Mouse (Mus musculus) G1E (cell line): ENCODE results near the gene Cdk4. TPM values are rescaled to one million over a fixed set of nuclear protein-coding genes. Genes with fewer than 3 reads are reported as not detected.

Source experiments
- ATAC-seq: 2 replicates; pipeline ENCODE4 v1.8.0; 2016; ENCODE audit warnings: mild to moderate bottlenecking; ENCODE audit not compliant: insufficient number of reproducible peaks, poor library complexity, low FRiP score, severe bottlenecking; ENCODE audit errors: extremely low read depth
- DNase-seq: peaks from one replicate; pipeline ENCODE4 v3.0.0; 2012; ENCODE audit warnings: low spot score
- H3K27me3 ChIP-seq: 2 replicates; pipeline ENCODE4 v1.6.1; 2012; ENCODE audit warnings: mild to moderate bottlenecking, low read length, inconsistent platforms; ENCODE audit not compliant: insufficient read depth
- H3K36me3 ChIP-seq: replicated peaks from 2 replicates; pipeline ENCODE3; 2012; ENCODE audit warnings: mild to moderate bottlenecking, inconsistent platforms
- H3K4me1 ChIP-seq: 2 replicates; pipeline ENCODE4 v1.6.1; 2012; ENCODE audit warnings: low read depth, low read length, inconsistent platforms, mixed read lengths; ENCODE audit not compliant: insufficient read depth
- H3K4me3 ChIP-seq: 2 replicates; pipeline ENCODE4 v1.5.1; 2012; ENCODE audit warnings: low read depth, mild to moderate bottlenecking, inconsistent platforms, low read length, moderate library complexity, mixed read lengths
- H3K9me3 ChIP-seq: replicated peaks from 2 replicates; pipeline ENCODE4 v1.6.1; 2012; ENCODE audit warnings: inconsistent platforms
- CTCF ChIP-seq: IDR thresholded peaks from 2 replicates; pipeline ENCODE4 v1.5.1; 2012; ENCODE audit warnings: low read depth, low read length, inconsistent platforms, mixed read lengths
- GATA1 ChIP-seq: IDR thresholded peaks from 2 replicates; pipeline ENCODE4 v1.6.1; 2012; ENCODE audit warnings: borderline replicate concordance, low read length, inconsistent platforms, mixed read lengths
- GATA2 ChIP-seq: IDR thresholded peaks from 2 replicates; pipeline ENCODE4 v1.6.1; 2012; ENCODE audit warnings: low read depth, low read length, inconsistent platforms, borderline replicate concordance
- POLR2AphosphoS5 ChIP-seq: IDR thresholded peaks from 2 replicates; pipeline ENCODE4 v1.6.1; 2012; ENCODE audit warnings: low read depth, low read length, inconsistent platforms; ENCODE audit not compliant: insufficient replicate concordance
- TAL1 ChIP-seq: conservative IDR thresholded peaks from 2 replicates; pipeline ENCODE4 v1.6.1; 2012; ENCODE audit warnings: low read depth, low read length, inconsistent platforms, mixed read lengths
- polyA plus RNA-seq: library from polyadenylated mRNA; stranded (reverse); fragments of >175 nt; gene quantifications from 2 replicates; pipeline ENCODE4 v1.2.3, GENCODE M21; 2012
- total RNA-seq, 2 experiments: library from RNA; stranded (forward) in 1 of 2; stranded (reverse) in 1 of 2; fragments of 200-1000 nt in 1 of 2; fragments of >200 nt in 1 of 2; fragmentation: Nextera tagmentation in 1 of 2; gene quantifications; 2 replicates each; pipeline ENCODE4 v1.2.3; 2014 to 2017

Gene Cdk4
- total and polyA plus RNA-seq, 3 experiments, result 532 to 1,826 (median 648) TPM

GRCm38 (mm10) chr10:127115068-127115467 lies 51.7 kb downstream of the Cdk4 start:
- Histone ChIP-seq H3K4me3 (no peak overlapping the region), H3K4me1 (peaks cover 33% of the 10 kb centered on the region), H3K27me3 (no peaks in the 10 kb centered on the region), H3K9me3 (no peaks in the 10 kb centered on the region), H3K36me3 (peaks cover 92% of the 10 kb centered on the region)
- no peak for DNase-seq
- TF ChIP-seq TAL1 (no peak), CTCF (no peak), GATA2 (no peak), POLR2AphosphoS5 (no peak), GATA1 (no peak)
- ATAC-seq, result no peak

Other genes starting within 250 kb of the Cdk4 start
- 6.8 and 13.4 TPM in 2 replicates for gene Atp23, start 162.2 kb upstream of the Cdk4 start, total RNA-seq (2014; fragmentation: Nextera tagmentation)
- 15.1 and 19.7 TPM in 2 replicates for gene Atp23, start 162.2 kb upstream of the Cdk4 start, total RNA-seq (2017)
- 9.9 and 15.3 TPM in 2 replicates for gene Atp23, start 162.2 kb upstream of the Cdk4 start, polyA plus RNA-seq
- 67.2 and 81.4 TPM in 2 replicates for gene Ctdsp2, start 84.8 kb upstream of the Cdk4 start, total RNA-seq (2014; fragmentation: Nextera tagmentation)
- 28.1 and 30.2 TPM in 2 replicates for gene Ctdsp2, start 84.8 kb upstream of the Cdk4 start, total RNA-seq (2017)
- gene Ctdsp2, start 84.8 kb upstream of the Cdk4 start, polyA plus RNA-seq, result 143 and 162 TPM in 2 replicates
- gene Avil, start 62.8 kb upstream of the Cdk4 start, total RNA-seq (2014; fragmentation: Nextera tagmentation), result not detected in 2 replicates
- 0.05 TPM in 1 of 2 replicates, not detected in the other for gene Avil, start 62.8 kb upstream of the Cdk4 start, total RNA-seq (2017)
- gene Avil, start 62.8 kb upstream of the Cdk4 start, polyA plus RNA-seq, result 0.02 TPM in 1 of 2 replicates, not detected in the other
- gene Tsfm, start 32.7 kb upstream of the Cdk4 start, total RNA-seq (2014; fragmentation: Nextera tagmentation), result 44.5 and 59.6 TPM in 2 replicates
- 53.2 and 54.5 TPM in 2 replicates for gene Tsfm, start 32.7 kb upstream of the Cdk4 start, total RNA-seq (2017)
- gene Tsfm, start 32.7 kb upstream of the Cdk4 start, polyA plus RNA-seq, result 58.9 and 66.0 TPM in 2 replicates
- 36.0 and 49.6 TPM in 2 replicates for gene Mettl1, start 22.1 kb upstream of the Cdk4 start, total RNA-seq (2014; fragmentation: Nextera tagmentation)
- gene Mettl1, start 22.1 kb upstream of the Cdk4 start, total RNA-seq (2017), result 11.2 and 11.3 TPM in 2 replicates
- 21.9 and 33.4 TPM in 2 replicates for gene Mettl1, start 22.1 kb upstream of the Cdk4 start, polyA plus RNA-seq
- 0.68 and 0.97 TPM in 2 replicates for gene Eef1akmt3, start 22.0 kb upstream of the Cdk4 start, total RNA-seq (2014; fragmentation: Nextera tagmentation)
- gene Eef1akmt3, start 22.0 kb upstream of the Cdk4 start, total RNA-seq (2017), result 0.11 and 0.17 TPM in 2 replicates
- gene Eef1akmt3, start 22.0 kb upstream of the Cdk4 start, polyA plus RNA-seq, result 0.09 and 0.17 TPM in 2 replicates
- 2.1 and 4.9 TPM in 2 replicates for gene Cyp27b1, start 15.3 kb upstream of the Cdk4 start, total RNA-seq (2014; fragmentation: Nextera tagmentation)
- 0.33 TPM in 1 of 2 replicates, not detected in the other for gene Cyp27b1, start 15.3 kb upstream of the Cdk4 start, total RNA-seq (2017)
- gene Cyp27b1, start 15.3 kb upstream of the Cdk4 start, polyA plus RNA-seq, result 0.17 TPM in 2 replicates
- 0.68 and 1.1 TPM in 2 replicates for gene March9, start 3.4 kb upstream of the Cdk4 start, total RNA-seq (2014; fragmentation: Nextera tagmentation)
- 1.2 and 1.3 TPM in 2 replicates for gene March9, start 3.4 kb upstream of the Cdk4 start, total RNA-seq (2017)
- 0.63 and 0.88 TPM in 2 replicates for gene March9, start 3.4 kb upstream of the Cdk4 start, polyA plus RNA-seq
- gene Tspan31, start 6.7 kb downstream of the Cdk4 start, total RNA-seq (2014; fragmentation: Nextera tagmentation), result 163 and 186 TPM in 2 replicates
- 73.6 and 83.9 TPM in 2 replicates for gene Tspan31, start 6.7 kb downstream of the Cdk4 start, total RNA-seq (2017)
- 30.3 and 41.8 TPM in 2 replicates for gene Tspan31, start 6.7 kb downstream of the Cdk4 start, polyA plus RNA-seq
- gene Agap2, start 11.8 kb downstream of the Cdk4 start, total RNA-seq (2014; fragmentation: Nextera tagmentation), result 0.15 and 1.3 TPM in 2 replicates
- gene Agap2, start 11.8 kb downstream of the Cdk4 start, total RNA-seq (2017), result under 0.01 and 1.1 TPM in 2 replicates
- gene Agap2, start 11.8 kb downstream of the Cdk4 start, polyA plus RNA-seq, result 0.07 and 0.26 TPM in 2 replicates
- 47.9 and 55.4 TPM in 2 replicates for gene Os9, start 57.6 kb downstream of the Cdk4 start, total RNA-seq (2014; fragmentation: Nextera tagmentation)
- gene Os9, start 57.6 kb downstream of the Cdk4 start, total RNA-seq (2017), result 95.7 and 99.7 TPM in 2 replicates
- gene Os9, start 57.6 kb downstream of the Cdk4 start, polyA plus RNA-seq, result 110 and 126 TPM in 2 replicates
- gene B4galnt1, start 101.7 kb downstream of the Cdk4 start, total RNA-seq (2014; fragmentation: Nextera tagmentation), result 173 and 188 TPM in 2 replicates
- gene B4galnt1, start 101.7 kb downstream of the Cdk4 start, total RNA-seq (2017), result 65.0 and 66.7 TPM in 2 replicates
- gene B4galnt1, start 101.7 kb downstream of the Cdk4 start, polyA plus RNA-seq, result 292 and 318 TPM in 2 replicates
- gene Slc26a10, start 117.1 kb downstream of the Cdk4 start, total RNA-seq (2014; fragmentation: Nextera tagmentation), result 8.4 and 10.1 TPM in 2 replicates
- gene Slc26a10, start 117.1 kb downstream of the Cdk4 start, total RNA-seq (2017), result 0.58 and 0.98 TPM in 2 replicates
- gene Slc26a10, start 117.1 kb downstream of the Cdk4 start, polyA plus RNA-seq, result 0.68 and 0.94 TPM in 2 replicates
- 49.0 and 70.1 TPM in 2 replicates for gene Arhgef25, start 126.5 kb downstream of the Cdk4 start, total RNA-seq (2014; fragmentation: Nextera tagmentation)
- 43.0 and 51.4 TPM in 2 replicates for gene Arhgef25, start 126.5 kb downstream of the Cdk4 start, total RNA-seq (2017)
- 98.4 and 120 TPM in 2 replicates for gene Arhgef25, start 126.5 kb downstream of the Cdk4 start, polyA plus RNA-seq
- 318 and 360 TPM in 2 replicates for gene Dtx3, start 132.2 kb downstream of the Cdk4 start, total RNA-seq (2014; fragmentation: Nextera tagmentation)
- 95.8 and 125 TPM in 2 replicates for gene Dtx3, start 132.2 kb downstream of the Cdk4 start, total RNA-seq (2017)
- 213 and 260 TPM in 2 replicates for gene Dtx3, start 132.2 kb downstream of the Cdk4 start, polyA plus RNA-seq
- 136 and 141 TPM in 2 replicates for gene Pip4k2c, start 148.1 kb downstream of the Cdk4 start, total RNA-seq (2014; fragmentation: Nextera tagmentation)
- 126 and 133 TPM in 2 replicates for gene Pip4k2c, start 148.1 kb downstream of the Cdk4 start, total RNA-seq (2017)
- 130 and 151 TPM in 2 replicates for gene Pip4k2c, start 148.1 kb downstream of the Cdk4 start, polyA plus RNA-seq
- 0.10 TPM in 1 of 2 replicates, not detected in the other for gene Kif5a, start 199.8 kb downstream of the Cdk4 start, total RNA-seq (2014; fragmentation: Nextera tagmentation)
- gene Kif5a, start 199.8 kb downstream of the Cdk4 start, total RNA-seq (2017), result 0.11 and 0.17 TPM in 2 replicates
- gene Kif5a, start 199.8 kb downstream of the Cdk4 start, polyA plus RNA-seq, result 0.04 and 0.22 TPM in 2 replicates
- gene Dctn2, start 202.8 kb downstream of the Cdk4 start, total RNA-seq (2014; fragmentation: Nextera tagmentation), result 135 TPM in 2 replicates
- 139 and 154 TPM in 2 replicates for gene Dctn2, start 202.8 kb downstream of the Cdk4 start, total RNA-seq (2017)
- 161 and 175 TPM in 2 replicates for gene Dctn2, start 202.8 kb downstream of the Cdk4 start, polyA plus RNA-seq
- gene Mbd6, start 225.5 kb downstream of the Cdk4 start, total RNA-seq (2014; fragmentation: Nextera tagmentation), result 107 and 121 TPM in 2 replicates
- 4.1 and 6.6 TPM in 2 replicates for gene Mbd6, start 225.5 kb downstream of the Cdk4 start, total RNA-seq (2017)
- gene Mbd6, start 225.5 kb downstream of the Cdk4 start, polyA plus RNA-seq, result 239 and 302 TPM in 2 replicates
- gene Mars, start 248.3 kb downstream of the Cdk4 start, total RNA-seq (2014; fragmentation: Nextera tagmentation), result 97.3 and 102 TPM in 2 replicates
- 109 and 144 TPM in 2 replicates for gene Mars, start 248.3 kb downstream of the Cdk4 start, total RNA-seq (2017)
- gene Mars, start 248.3 kb downstream of the Cdk4 start, polyA plus RNA-seq, result 104 and 108 TPM in 2 replicates